Mouse (Mus musculus) forebrain, embryonic 12.5 days (tissue): ENCODE results near the gene Plce1. TPM values are rescaled to one million over a fixed set of nuclear protein-coding genes. Genes with fewer than 3 reads are reported as not detected.
A peak's percentile ranks its signal among the peaks of the same experiment; 100 is the strongest.
"Not testable (repeated sequence)": the region's sequence is repeated elsewhere in the genome, so short reads cannot be mapped to it uniquely, and the experiment has no call there.

Experiments used
- ATAC-seq: fragments of 200-750 bp; cut with Nextera tagmentation; 2 replicates; pipeline ENCODE4 v1.8.0; 2017; ENCODE audit warnings: moderate TSS enrichment; ENCODE audit not compliant: low FRiP score
- H3K27ac ChIP-seq: fragments of 300-500 bp; sonication (generic); 2 replicates; pipeline ENCODE4 v1.5.1; 2016; ENCODE audit warnings: mild to moderate bottlenecking
- H3K27me3 ChIP-seq: fragments of 300-500 bp; sonication (generic); 2 replicates; pipeline ENCODE4 v1.6.1; 2016; ENCODE audit warnings: mild to moderate bottlenecking
- H3K36me3 ChIP-seq: fragments of 300-500 bp; sonication (generic); replicated peaks from 2 replicates; pipeline ENCODE4 v1.6.1; 2016; ENCODE audit warnings: mild to moderate bottlenecking
- H3K4me1 ChIP-seq: fragments of 300-500 bp; sonication (generic); 2 replicates; pipeline ENCODE4 v1.6.1; 2016
- H3K4me2 ChIP-seq: fragments of 300-500 bp; sonication (generic); 2 replicates; pipeline ENCODE4 v1.6.1; 2016; ENCODE audit warnings: mild to moderate bottlenecking, moderate library complexity
- H3K4me3 ChIP-seq: fragments of 300-500 bp; sonication (generic); replicated peaks from 2 replicates; pipeline ENCODE4 v1.5.1; 2016; ENCODE audit warnings: mild to moderate bottlenecking
- H3K9ac ChIP-seq: fragments of 300-500 bp; sonication (generic); 2 replicates; pipeline ENCODE4 v1.6.1; 2016; ENCODE audit warnings: mild to moderate bottlenecking
- H3K9me3 ChIP-seq: fragments of 300-500 bp; sonication (generic); 2 replicates; pipeline ENCODE4 v1.6.1; 2016
- WGBS: fragments of 180-500 bp; shearing (Covaris S2); methylation state at CpG from one replicate; pipeline ENCODE4 v1.1.7; 2016; 5-methylcytosine and 5-hydroxymethylcytosine counted together
- polyA plus RNA-seq: library from polyadenylated mRNA; unstranded; fragments of >200 nt; fragmentation: Nextera tagmentation; extraction: Ambion mirVana; gene quantifications from 2 replicates; pipeline ENCODE4 v1.2.1, GENCODE M21; 2016

Gene Plce1
- polyA plus RNA-seq, 1 experiment from 2014 or later, result 6.2 TPM

DNA sequence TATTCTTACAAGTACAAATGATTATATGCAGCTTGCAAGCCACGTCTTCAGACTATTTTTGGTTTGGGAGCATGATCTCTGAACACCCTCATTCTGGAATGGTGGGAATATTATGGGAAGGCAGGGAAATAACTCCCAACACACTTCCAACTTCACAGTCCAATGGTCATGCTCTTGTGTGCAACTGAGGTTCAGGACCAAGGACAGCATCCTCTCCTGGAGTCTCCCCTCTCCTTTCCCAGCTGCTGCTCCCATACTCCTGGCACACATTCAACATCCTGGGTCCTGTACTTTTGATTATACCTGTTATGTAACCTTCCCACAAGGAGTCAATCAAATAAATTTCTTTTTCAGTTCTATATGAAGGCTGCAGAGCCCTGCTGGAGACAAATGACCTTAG lies 77.9 kb downstream of the Plce1 start:
- H3K36me3 ChIP-seq, result no peaks in the 10 kb centered on the region
- no peak overlapping the region for H3K4me3 ChIP-seq
- no peaks in the 10 kb centered on the region for H3K27me3 ChIP-seq
- no peaks in the 10 kb centered on the region for H3K9me3 ChIP-seq
- H3K27ac ChIP-seq, result no peak overlapping the region
- ATAC-seq, result no peak
- no peak overlapping the region for H3K4me2 ChIP-seq
- 65% methylated on average over 1 of the region's 1 CpGs for WGBS
- no peak overlapping the region for H3K9ac ChIP-seq
- no peaks in the 10 kb centered on the region for H3K4me1 ChIP-seq

DNA sequence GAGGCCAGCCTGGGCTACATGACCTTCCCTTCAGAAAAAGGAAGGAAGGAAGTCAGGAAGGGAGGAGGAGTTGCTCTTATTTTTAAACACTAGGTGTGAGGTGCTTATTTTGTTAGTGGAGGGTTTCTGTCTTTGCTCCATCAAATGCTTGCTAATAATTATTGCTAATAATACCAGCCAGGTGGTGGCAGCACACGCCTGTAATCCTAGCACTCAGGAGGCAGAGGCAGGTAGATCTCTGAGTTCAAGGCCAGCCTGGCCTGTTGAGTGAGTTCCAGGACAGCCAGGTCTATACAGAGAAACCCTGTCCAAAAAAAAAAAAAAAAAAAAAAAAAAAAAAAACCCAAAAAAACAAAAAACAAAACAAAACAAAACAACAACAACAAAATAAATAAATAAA lies 81.0 kb downstream of the Plce1 start:
- H3K27ac ChIP-seq, H3K4me2 ChIP-seq, H3K27me3 ChIP-seq, H3K4me3 ChIP-seq, H3K9me3 ChIP-seq, H3K9ac ChIP-seq, ATAC-seq, H3K36me3 ChIP-seq: not testable (repeated sequence)
- WGBS, result 87% methylated on average over 1 of the region's 1 CpGs
- peaks cover 12% of the 10 kb centered on the region for H3K4me1 ChIP-seq

DNA sequence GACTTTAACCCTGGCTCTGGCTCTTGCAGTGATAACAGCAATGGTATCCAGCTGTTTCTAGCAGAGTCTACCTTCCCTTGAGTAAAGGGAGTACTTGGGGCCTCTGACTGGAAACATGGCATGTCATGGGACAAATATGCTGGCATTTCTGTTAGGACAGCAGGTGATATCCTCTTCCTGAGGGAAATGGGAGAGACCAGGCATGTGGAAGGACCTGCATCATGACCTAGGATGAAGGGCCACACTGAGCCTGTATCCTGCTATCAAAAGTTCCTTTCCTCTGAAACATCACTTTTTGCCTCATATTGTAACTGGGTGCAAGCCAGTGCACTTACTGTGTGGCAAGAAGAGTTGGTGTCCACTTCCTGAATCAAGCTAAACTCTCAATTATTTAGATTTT lies 85.2 kb downstream of the Plce1 start:
- no peaks in the 10 kb centered on the region for H3K27me3 ChIP-seq
- H3K9me3 ChIP-seq, result no peaks in the 10 kb centered on the region
- no peak overlapping the region for H3K4me2 ChIP-seq
- H3K9ac ChIP-seq, result no peak overlapping the region
- ATAC-seq, result no peak
- H3K4me3 ChIP-seq, result no peak overlapping the region
- H3K27ac ChIP-seq, result no peak overlapping the region
- H3K36me3 ChIP-seq, result no peaks in the 10 kb centered on the region
- peaks cover 18% of the 10 kb centered on the region for H3K4me1 ChIP-seq

DNA sequence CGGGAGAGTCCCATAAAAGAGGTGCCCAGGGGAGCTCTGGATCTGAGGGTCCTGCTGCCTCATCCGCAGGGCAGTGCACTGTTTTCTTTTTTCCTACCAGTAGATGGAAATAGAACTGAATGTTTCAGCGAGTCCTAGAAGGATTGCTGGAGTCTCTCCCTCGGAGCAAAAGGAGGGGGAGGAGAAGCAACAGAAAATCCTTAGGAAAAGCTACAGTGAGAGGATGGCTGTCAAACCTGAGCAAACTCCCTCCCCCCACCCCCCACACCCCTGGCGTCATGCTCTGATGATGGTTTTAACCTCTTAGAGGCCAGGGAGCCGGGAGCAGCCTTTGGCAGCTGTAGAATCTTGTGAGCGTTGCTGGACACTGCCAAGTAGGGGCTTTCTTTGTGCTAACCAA lies 85.8 kb downstream of the Plce1 start:
- 18% methylated on average over 7 of the region's 7 CpGs for WGBS
- Histone ChIP-seq H3K36me3 (no peaks in the 10 kb centered on the region), H3K27ac (0 out of 2 replicates have a peak overlapping the region, but pooled peaks have one; percentile 38), H3K27me3 (no peaks in the 10 kb centered on the region), H3K9me3 (no peaks in the 10 kb centered on the region), H3K4me3 (no peak overlapping the region), H3K9ac (no peak overlapping the region), H3K4me1 (peaks cover 18% of the 10 kb centered on the region), H3K4me2 (no peak overlapping the region)
- peak; percentile 20; the same call in 1 of the 2 replicates for ATAC-seq

DNA sequence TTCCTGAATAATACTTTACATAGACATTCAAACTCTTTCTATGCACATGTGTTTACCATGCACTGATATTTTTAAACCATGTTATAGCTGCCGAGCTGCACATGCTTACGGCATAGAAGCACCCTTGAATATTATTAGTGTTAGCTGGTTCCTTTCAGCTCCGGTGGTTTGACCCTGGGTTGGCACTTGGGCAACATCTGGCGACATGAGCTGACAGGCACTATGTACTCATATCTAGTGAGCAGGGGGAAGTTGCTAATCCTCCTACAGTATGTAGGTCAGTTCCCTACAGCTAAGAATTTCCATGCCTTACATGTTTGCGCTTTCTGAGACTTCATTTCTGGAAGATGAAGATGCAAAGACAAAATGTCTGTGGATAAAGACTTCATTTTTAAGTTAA lies 86.4 kb downstream of the Plce1 start:
- no peaks in the 10 kb centered on the region for H3K27me3 ChIP-seq
- no peak overlapping the region for H3K27ac ChIP-seq
- H3K9ac ChIP-seq, result no peak overlapping the region
- WGBS, result 56% methylated on average over 5 of the region's 5 CpGs
- H3K9me3 ChIP-seq, result no peaks in the 10 kb centered on the region
- no peak for ATAC-seq
- H3K4me3 ChIP-seq, result no peak overlapping the region
- H3K36me3 ChIP-seq, result no peaks in the 10 kb centered on the region
- H3K4me2 ChIP-seq, result no peak overlapping the region
- H3K4me1 ChIP-seq, result peaks cover 18% of the 10 kb centered on the region

DNA sequence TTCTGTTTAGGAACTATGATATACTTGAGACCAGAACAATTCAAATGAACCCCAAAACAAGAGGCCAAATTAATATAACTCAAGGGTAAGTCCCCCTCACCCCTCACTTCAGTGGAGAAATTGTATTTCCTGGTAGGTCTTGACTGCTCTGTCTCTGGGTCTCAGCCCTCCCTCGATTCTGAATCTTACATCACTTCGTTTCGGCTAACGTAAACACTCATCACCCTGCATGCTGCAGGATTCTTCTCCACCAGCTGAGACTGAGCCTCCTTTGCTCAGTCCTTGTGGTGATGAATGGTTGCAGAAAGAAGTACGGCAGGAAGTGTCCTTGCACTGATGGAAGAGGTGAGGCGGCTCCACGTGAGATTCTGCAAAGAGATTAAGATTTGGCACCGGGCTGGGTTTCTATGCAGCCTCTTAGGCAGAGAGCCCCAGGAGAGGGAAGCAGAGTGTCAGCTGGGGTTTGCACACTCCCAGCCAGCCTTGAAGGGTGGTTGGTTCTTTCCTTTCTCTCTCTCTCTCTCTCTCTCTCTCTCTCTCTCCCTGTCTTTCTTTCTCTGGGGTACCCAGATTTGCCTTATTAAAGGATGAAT lies 97.7 kb downstream of the Plce1 start:
- 49% methylated on average over 8 of the region's 8 CpGs for WGBS

DNA sequence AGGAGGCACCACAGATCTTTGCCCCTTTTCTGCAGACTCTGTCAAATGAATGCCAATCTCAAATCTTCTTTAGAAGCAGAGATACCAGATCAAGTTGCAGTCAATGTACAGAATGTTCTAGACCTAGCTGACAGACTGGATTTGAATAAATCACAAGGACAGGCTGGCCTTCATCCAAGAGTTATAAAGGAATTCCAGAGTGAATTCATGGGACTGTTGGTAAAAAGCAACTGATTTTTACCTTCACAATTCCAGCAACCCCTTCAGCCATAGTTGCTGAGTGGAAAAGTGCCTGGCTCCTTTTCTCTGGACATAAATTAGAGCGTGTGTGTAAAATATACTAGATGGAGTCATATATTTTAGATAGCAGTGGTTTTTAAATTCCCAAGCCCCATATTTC lies 102.0 kb downstream of the Plce1 start:
- Histone ChIP-seq H3K27ac (no peak overlapping the region), H3K9me3 (no peaks in the 10 kb centered on the region), H3K9ac (no peak overlapping the region), H3K4me2 (no peak overlapping the region), H3K4me3 (no peak overlapping the region), H3K36me3 (no peaks in the 10 kb centered on the region), H3K4me1 (peaks cover 3% of the 10 kb centered on the region; the same call in 1 of the 2 replicates), H3K27me3 (no peaks in the 10 kb centered on the region)
- 90% methylated on average over 1 of the region's 1 CpGs for WGBS
- ATAC-seq, result no peak

More for the DNA sequence above, 97.7 kb downstream of the Plce1 start:
- Histone ChIP-seq H3K4me3 (no peak overlapping the region), H3K27ac (no peak overlapping the region), H3K9ac (no peak overlapping the region), H3K4me2 (no peak overlapping the region), H3K36me3 (no peaks in the 10 kb centered on the region), H3K4me1 (no peaks in the 10 kb centered on the region), H3K27me3 (no peaks in the 10 kb centered on the region), H3K9me3 (no peaks in the 10 kb centered on the region)
- no peak for ATAC-seq

DNA sequence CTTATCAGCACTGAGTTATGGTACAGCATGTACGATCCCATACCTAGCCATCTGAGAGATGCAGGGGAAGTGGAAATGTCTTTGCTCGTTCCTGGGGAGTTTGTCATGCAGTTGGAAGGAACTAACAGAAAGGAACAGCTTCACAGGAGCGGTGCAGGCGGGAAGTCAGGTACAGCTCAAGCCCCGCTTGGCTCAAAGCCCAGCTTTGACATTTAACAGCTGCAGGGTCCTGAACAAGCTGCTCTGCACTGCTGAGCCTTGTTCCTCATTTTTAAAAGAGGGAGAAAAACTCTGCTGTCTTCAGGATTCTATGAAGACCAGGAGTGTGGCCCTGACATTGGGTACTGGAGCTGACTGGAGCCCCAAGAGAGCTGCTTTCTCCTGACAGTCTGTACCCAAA lies 106.7 kb downstream of the Plce1 start:
- no peaks in the 10 kb centered on the region for H3K36me3 ChIP-seq
- no peaks in the 10 kb centered on the region for H3K9me3 ChIP-seq
- WGBS, result 70% methylated on average over 5 of the region's 5 CpGs
- peaks cover 3% of the 10 kb centered on the region; the same call in 1 of the 2 replicates for H3K4me1 ChIP-seq
- no peak overlapping the region for H3K27ac ChIP-seq
- H3K9ac ChIP-seq, result no peak overlapping the region
- ATAC-seq, result no peak
- no peaks in the 10 kb centered on the region for H3K27me3 ChIP-seq
- H3K4me3 ChIP-seq, result no peak overlapping the region
- H3K4me2 ChIP-seq, result no peak overlapping the region

DNA sequence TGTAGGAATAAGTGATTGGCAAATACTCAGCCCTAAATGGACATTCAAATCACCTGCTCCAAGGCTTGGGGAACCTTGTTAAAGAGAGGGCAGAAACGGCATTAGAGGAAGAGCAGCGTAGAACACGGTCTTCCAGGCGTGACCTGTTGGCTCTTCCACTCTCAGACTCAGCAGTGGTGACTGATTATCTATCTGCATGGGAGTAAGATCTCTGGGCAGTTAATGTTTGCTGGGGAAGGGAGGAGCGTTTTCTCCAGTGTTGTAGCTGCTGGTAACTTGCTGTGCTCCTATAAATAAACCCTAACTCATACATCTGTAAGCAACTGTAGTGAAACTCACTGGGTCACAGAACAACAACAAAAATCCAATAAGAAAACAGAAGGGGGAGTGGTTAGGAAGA lies 108.6 kb downstream of the Plce1 start:
- no peak overlapping the region for H3K4me2 ChIP-seq
- H3K4me1 ChIP-seq, result peaks cover 3% of the 10 kb centered on the region; the same call in 1 of the 2 replicates
- no peak overlapping the region for H3K4me3 ChIP-seq
- no peak for ATAC-seq
- no peaks in the 10 kb centered on the region for H3K9me3 ChIP-seq
- H3K27me3 ChIP-seq, result no peaks in the 10 kb centered on the region
- no peaks in the 10 kb centered on the region for H3K36me3 ChIP-seq
- no peak overlapping the region for H3K9ac ChIP-seq
- H3K27ac ChIP-seq, result no peak overlapping the region
- 93% methylated on average over 5 of the region's 5 CpGs for WGBS

DNA sequence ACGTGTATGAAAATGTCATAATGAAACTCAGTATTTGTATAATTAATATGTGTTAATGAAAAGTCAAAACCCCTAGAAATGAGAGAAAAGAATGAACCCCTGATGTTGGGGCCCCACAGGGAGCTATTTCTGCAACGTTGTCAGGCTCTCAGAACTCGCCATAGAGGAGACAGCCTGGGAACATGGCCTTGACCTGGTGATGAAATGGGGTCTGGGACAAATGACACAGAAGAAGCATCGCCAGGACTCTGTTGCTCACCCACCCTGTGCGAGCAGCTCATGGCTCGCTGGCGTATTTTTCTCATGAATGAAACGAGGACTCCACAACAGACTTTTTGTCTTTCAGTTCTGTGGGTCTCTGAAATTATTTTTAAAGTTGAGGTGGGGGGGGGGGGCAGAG lies 109.0 kb downstream of the Plce1 start:
- Histone ChIP-seq H3K36me3 (no peaks in the 10 kb centered on the region), H3K9me3 (no peaks in the 10 kb centered on the region), H3K4me1 (peaks cover 3% of the 10 kb centered on the region; the same call in 1 of the 2 replicates), H3K9ac (no peak overlapping the region), H3K27ac (no peak overlapping the region), H3K4me2 (no peak overlapping the region), H3K4me3 (no peak overlapping the region), H3K27me3 (no peaks in the 10 kb centered on the region)
- ATAC-seq, result no peak
- WGBS, result 85% methylated on average over 8 of the region's 8 CpGs

DNA sequence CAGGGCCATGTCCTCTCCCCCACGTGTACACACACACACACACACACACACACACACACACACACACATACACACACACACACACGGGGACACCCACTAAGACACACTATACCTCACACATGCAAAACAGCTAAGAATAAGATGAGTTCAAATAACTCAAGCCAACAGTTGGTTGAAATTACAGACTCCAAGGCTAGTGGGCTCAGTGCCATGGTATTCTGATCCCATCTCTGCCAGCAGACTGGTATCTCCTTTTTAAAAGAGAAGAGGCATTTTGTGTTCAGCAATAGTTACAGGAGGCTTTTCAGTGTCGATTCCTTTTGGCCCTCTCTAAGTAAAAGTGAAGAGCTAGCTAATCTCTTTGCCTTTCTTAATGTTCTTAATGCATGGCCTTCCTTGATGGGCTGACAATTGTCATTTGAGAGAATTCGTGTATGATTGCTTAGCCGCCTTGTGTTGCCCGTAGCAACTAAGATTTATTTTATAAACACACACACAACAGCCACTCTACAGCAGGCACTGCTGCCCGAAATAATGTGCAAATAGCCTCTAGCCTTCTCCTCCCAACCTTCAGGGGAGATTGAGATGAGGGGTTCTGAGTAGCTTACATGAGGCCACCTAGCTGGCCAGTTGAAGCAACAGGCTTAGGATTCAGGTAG lies 111.8 kb downstream of the Plce1 start:
- 86% methylated on average over 7 of the region's 7 CpGs for WGBS
- H3K9me3 ChIP-seq, result no peaks in the 10 kb centered on the region
- H3K27ac ChIP-seq, result no peak overlapping the region
- no peaks in the 10 kb centered on the region for H3K36me3 ChIP-seq
- no peaks in the 10 kb centered on the region for H3K4me1 ChIP-seq
- no peak overlapping the region for H3K9ac ChIP-seq
- H3K4me2 ChIP-seq, result no peak overlapping the region
- H3K27me3 ChIP-seq, result no peaks in the 10 kb centered on the region
- no peak overlapping the region for H3K4me3 ChIP-seq
- ATAC-seq, result no peak

DNA sequence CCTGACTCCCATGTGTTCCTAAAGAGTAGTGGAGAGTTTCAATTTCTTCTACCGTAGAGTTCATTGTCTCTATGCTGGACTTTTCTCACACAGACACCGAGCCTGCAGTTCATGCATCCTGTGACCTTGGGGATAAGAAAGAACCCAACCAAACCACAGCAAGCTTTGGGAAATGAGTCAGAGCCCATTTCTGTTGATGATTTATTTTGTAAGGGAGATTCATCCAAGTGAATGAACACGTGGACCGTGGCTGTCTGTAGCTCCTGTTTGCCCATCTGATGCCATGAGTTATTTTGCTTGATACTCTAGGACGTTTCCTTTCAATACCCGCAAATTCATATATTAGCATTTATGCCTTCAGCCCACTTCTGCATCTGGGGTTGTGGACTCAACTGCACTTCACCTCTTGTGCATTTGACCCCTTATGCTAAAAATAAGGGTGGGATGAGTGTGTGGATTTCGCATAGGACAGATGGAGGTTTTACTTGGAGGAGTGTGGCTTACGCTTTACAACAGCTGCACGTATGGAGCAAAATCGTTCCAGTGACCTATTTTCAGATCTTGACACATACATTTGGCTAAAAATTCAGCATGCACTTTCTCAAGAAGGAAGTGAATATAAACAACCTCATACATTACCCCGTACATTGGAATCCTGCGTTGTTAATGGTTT lies 112.5 kb downstream of the Plce1 start:
- Histone ChIP-seq H3K4me3 (no peak overlapping the region), H3K9me3 (no peaks in the 10 kb centered on the region), H3K27ac (no peak overlapping the region), H3K4me1 (no peaks in the 10 kb centered on the region), H3K9ac (no peak overlapping the region), H3K36me3 (no peaks in the 10 kb centered on the region), H3K27me3 (no peaks in the 10 kb centered on the region), H3K4me2 (no peak overlapping the region)
- 95% methylated on average over 12 of the region's 12 CpGs for WGBS
- ATAC-seq, result no peak

DNA sequence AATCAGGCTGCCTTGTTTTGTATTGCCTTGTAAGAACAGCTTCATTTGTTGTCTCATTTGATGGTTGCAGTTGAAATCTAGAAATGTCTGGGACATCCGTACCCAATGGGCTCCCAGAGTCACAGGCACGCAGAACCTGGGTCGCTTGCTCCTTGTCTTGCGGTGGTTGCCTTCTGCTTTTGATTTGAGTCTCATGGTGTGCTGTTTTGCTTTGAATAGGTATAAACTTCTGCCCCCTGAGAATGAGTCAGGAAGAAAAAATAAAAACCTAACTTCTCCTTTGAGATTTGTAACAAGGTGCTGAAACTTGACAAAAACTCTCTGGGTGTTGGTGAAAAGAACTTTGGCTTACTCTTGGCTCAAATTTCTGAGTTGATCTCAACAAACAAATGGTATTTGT lies 115.2 kb downstream of the Plce1 start:
- Histone ChIP-seq H3K36me3 (no peaks in the 10 kb centered on the region), H3K4me1 (no peaks in the 10 kb centered on the region), H3K9me3 (no peaks in the 10 kb centered on the region), H3K4me2 (no peak overlapping the region), H3K4me3 (no peak overlapping the region), H3K27me3 (no peaks in the 10 kb centered on the region), H3K9ac (no peak overlapping the region), H3K27ac (no peak overlapping the region)
- no peak for ATAC-seq
- 87% methylated on average over 4 of the region's 4 CpGs for WGBS
